Mouse (Mus musculus) spleen, postnatal 10 days (tissue): ENCODE results near the gene Draxin.
"Not testable (repeated sequence)": the region's sequence is repeated elsewhere in the genome, so short reads cannot be mapped to it uniquely, and the experiment has no call there.

Source experiments
- DNase-seq, 2 experiments: peaks; one replicate each; pipeline ENCODE4 v3.0.0; 2021 to 2022; ENCODE audit warnings: low spot score in 2 of 2

The Draxin gene

DNA sequence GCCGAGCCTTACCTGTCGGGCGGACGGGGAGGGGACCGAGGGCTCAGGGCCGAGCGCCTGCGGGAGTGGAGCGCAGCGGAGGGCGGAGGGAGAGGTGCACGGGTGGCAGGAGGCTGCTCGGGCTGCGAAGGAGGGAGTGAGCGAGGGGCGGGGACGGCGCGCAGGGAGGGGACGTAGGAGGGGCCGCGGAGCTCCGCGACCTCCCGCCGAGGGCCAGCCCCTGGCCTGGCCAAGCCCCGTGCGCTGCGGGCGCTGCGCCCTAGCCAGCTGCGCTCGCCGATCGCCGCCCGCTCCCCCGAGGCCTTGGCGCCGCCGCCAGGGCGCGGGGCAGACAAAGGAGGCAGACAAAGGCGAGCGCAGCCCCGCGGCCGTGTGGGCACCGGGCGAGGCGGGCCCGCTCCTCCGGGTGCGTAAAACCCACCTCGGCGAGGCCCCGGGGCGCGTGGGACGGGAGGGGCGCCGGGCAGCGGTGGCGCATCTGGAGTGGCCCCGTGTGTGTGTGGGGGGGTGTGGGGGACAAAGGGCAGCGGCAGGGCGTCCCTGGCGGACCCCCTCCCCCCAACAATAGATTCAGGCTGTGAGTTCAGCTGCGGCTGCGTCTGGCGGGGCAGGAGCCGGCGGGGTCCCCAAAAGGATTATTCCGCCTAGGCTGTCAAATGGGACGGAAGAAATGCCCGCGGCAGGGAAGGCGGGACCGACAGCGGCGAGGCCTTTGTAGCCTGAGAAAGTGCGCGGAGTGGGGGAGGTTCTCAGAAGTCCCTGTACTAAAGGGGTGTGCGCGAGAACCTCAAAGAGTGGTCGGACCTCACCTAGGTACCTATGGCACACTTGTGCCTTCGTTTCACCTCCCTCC is at the start of gene Draxin:
Gene Draxin, minus strand, starts transcription at position 138 of the 853 bp plus-strand sequence.
- DNase-seq: no peak

DNA sequence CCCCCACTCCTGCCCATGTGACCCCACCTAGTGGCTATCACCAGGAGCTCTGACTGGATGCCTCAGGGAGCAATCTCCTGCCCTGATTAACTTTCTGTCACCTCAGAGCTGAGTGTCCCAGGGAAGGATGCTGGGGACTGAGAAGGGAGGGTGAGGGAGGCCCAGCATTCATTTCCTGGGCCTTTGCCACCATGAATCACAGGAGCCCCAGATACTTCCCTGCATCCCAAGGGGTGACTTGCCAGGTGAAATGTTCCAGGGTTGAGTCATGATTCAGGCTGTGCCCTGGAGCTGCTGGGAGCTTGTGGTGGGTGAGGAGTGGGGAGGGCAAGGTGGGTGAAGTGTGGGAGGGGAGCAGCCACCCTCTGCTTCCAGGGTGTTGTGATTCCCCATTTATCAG is 47.2 kb upstream of the Draxin start:
- DNase-seq: no peak

DNA sequence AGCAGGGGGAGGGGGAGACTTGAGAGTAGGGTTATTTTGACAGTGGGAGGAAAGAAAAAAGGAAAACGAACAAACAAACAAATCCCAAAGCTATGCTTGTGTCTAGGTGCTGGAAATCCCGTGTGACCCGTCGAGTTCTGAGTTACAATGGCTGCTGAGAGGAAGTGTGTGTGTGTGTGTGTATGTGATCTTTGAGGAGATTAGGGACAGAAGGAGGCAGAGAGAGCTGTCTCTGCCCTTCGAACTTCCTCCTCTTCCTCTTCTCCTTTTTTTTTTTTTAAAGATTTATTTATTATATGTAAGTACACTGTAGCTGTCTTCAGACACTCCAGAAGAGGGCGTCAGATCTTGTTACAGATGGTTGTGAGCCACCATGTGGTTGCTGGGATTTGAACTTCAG is 46.1 kb upstream of the Draxin start:
- not testable (repeated sequence) for DNase-seq

DNA sequence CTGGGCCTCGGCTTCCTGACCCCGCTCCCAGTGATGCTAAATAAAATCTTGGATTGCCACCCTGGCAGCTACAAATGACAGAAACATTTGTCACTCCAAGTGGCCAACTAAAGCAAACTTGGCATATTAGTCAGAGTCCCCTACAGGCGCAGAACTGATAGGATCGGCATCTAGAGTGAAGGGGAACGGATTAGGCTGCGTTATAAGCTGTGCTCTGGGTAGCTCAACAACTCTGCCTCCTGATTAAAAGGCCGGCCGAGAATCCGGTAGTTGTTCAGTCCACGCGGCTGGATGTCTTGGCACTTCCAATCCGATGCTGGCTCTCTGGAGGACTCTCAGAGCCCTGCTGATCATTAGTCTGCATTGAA is 44.0 kb upstream of the Draxin start:
- no peak for DNase-seq

DNA sequence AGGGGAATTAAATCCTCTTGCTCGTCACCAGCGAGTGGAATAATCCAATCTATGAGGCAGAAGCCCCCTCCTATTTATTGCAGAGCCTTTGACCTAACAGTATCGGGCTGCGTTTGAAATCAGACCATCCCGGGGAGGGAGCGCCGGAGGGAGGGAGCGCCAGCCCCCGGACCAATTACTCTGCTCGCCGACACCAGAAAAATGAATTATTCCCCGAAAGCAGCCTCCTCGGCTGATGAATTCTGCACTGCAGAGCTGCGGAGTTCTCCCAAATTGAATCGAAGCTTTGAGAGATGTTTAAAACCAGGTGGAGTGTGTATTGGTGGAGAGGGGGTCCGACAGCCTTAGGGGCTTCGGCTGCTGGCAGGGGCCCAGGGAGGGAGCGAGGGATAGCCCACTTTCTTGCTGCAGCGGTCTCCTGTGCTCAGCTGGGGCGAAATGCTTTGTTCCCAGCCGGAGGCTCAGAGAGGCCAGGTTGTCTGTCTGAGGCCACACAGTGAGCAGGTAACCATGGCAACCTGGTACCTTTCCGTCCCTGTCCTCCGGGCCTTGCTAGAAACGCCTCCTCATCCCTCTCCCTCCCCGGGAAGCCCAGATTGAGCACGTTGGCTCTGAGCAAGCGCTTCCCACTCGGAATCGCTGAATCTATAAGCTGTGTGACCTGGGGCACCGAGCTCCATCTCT is 43.5 kb upstream of the Draxin start:
- DNase-seq: no peak

DNA sequence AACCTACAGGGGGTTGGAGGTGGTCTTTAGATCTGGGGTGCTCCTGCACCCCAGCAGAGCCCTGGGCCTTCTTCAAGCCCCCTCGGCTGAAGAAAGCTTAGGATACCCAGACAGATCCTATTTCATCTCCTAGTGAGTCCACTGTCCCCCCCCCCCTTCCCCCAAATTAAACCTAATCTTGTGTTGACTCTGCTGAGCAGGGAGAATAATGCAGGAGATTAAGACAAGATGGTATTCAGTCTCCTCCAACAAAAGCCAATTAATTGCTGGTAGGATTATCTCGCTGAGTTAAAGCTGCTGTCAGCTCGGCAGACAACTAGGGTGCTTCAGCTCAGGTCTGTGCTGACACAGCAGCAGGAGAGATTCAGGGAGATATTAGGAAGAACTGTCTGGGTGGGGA is 40.8 kb upstream of the Draxin start:
- DNase-seq: no peak

DNA sequence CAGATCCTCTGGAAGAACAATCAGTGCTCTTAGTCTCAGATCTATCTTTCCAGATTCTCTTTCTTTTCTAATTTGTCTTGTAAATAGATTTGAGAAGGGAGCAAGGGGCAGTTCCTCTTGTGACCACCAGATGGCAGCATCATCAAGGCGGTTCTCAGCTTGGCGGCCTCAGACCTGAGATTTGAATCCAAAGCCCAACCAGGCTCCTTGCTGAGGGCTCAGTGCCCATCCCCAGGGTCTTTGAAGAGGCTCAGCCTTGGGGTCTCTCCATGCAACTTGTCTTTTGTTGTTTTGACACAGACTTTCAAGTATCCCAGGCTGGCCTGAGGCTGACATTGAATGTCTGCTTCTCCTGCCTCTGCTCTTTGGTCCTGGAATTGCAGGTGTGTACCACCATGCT is 40.3 kb upstream of the Draxin start:
- peak; percentile 61 to 73 for DNase-seq

DNA sequence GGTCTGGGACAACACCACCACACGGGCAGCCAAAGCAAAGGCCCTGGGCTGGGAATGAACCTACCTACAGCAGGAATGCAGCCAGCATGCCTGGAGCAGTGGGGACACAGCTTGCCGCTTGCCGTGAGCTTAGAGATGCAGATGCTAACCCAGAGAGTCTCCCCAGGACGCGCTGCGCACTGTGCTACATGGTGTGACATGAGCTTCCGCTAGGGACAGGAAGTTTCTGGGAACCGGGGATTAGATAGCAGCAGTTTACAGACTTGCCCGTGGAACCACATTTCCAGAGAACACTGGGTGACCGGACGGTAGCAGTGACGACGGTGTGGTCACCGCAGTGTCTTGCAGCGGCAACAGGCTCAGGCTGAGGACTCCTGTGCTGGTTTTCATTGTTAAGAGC is 39.1 kb upstream of the Draxin start:
- no peak for DNase-seq

DNA sequence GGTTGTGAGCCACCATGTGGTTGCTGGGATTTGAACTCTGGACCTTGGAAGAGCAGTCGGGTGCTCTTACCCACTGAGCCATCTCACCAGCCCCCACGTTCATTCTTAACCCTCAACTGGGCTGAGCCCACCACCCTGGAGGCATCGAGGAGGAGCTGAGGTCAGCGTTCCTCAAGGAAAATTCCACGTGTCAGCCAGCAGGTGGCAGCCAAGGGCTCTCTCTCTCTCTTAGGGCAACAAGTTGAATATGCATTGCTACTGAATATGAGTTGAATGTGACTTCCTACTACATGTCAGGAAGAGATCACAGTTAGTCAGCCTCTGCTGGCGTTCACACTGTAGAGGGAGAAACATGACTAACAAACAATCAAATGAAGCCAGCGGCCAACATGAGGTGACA is 37.8 kb upstream of the Draxin start:
- DNase-seq: peak; percentile 65 to 79

DNA sequence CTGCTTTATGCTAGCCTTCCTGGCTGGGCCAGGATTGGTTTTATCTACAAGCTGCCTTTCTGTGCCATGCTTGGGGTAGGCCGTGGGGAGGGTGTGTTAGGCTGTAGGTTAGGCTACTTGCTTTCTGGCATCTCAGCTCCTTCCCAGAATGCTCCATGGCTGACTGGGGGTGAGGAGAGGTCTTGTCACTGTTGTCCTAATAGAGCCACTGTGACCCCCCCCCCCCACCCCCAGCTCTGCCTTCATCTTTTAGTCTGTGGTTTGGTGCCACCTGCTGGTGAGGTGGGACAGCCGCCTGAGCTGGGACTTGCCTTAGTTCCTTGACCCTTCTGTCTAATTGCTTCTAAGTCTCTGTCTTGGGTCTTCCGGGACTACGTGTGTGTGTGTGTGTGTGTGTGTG is 36.5 kb upstream of the Draxin start:
- peak; percentile 42 to 84 for DNase-seq

DNA sequence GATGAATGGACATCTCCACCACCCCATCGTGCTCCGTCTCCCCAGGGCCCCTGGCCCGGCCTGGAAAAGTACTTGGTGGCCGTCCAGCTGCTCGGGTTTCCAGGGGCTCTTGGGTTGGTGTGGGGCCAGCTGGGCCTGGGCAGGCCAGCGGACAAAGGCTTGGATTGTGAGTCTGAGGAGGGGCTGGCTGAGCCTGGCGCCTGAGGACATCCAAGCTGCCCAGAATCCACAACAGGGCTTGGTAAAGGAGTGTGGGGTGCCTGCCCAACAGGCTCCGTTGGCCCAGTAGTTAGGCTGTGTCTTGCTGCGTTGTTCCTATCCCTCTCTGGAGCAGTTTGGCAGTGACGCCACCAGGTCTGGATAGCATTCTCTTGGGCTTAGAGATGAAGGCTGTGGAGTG is 35.9 kb upstream of the Draxin start:
- no peak for DNase-seq

DNA sequence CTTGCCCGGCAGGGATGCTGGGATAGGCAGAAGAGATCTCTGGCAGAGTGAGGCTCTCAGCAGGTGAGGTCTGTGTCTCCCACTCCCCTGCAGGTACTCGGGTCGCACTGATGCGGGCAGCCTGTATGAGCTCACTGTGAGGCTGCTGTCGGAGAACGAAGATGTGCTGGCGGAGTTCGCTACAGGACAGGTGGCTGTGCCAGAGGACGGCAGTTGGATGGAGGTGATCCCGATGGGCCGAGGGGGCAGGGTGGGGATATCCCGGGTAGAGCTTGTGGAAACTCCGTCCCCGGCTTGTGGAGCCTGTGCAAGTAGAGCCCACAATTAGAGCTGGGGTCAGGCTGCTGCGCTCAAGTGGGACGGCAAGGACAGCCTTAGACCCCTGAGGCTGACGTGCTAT is 35.1 kb upstream of the Draxin start:
- DNase-seq: no peak

DNA sequence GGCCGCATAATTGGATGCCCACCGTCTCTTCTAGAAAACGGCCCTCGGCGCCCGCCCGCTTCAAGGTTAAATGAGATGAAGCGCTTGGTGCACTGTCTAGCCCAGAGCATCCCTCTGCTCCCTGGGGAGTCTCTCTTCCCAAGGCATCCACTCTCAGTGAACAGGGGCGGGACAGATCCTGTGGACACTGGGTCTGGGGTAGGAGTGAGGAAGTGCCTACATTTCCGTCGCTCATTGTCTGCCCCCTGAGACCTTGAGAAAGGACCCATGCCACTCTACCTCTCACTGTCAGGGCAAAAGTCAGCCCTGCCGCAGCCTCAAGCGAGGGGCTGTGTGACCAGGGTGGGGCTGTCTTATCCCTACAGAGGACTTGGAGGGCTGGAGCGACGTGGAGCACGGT is 34.0 kb upstream of the Draxin start:
- DNase-seq: no peak

DNA sequence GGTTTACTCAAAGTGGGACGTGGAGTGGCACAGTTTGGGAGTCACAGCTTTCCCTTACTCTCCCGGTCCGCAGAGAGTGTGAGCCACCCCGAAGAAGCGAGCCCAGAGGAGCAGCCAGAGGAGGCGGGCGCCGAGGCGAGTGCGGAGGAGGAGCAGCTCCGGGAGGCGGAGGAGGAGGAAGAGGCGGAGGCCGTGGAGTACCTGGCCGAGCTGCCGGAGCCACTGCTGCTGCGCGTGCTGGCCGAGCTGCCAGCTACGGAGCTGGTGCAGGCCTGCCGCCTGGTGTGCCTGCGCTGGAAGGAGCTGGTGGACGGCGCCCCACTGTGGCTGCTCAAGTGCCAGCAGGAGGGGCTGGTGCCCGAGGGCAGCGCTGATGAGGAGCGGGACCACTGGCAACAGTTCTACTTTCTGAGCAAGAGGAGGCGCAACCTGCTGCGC is 33.5 kb upstream of the Draxin start:
- peak; percentile 29 to 77 for DNase-seq

DNA sequence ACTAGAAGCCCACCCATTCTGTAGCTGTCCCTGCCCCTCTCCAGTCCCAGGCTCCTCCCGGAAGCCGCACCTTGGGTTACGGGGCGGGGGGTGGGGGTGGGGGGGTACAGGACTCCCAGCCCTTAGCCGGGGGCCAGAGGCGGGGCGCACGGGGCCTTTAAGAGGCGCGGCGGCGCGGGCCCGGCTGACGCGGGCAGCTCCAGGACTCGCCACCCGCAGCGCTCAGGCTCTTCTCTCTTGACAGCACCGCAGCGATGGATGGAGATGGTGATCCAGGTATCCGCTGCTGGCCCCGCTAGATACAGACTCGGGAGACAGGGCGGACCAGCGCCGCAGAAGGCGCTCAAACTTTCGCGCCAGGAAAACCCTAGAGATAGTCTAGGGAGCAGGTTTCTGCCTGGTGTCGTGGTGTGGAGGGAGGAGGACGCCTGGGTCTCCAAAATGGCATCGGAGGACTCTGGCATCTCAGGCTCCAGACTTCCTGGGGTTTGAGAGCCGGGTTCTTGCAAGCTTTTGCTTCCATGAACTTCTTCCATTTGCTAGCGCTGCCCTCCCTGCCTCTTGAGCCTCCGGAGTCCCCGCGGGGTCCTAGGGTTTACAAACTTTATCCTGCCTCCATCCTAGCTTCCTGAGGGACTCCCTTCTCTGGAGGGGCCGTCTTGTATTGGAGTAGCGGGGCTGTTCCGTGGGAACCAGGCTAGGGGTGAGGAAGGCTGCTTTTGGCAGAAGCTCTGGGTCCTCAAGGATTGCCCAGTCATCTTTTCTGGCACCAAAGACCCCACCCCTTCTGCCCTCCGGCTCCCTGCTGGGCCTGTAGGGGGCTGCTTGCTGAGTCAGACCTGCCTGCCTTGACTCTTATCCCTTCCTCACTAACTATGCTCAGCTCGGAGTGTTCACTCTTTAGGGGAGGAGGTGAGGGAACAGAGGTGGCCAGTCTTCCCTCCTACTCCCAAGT is 30.2 kb upstream of the Draxin start, which contains the start of the genes Fbxo44 and Fbxo2:
Gene Fbxo44, minus strand, starts transcription at position 47 of the 955 bp plus-strand sequence.
Gene Fbxo2, plus strand, starts transcription at position 186 of the 955 bp plus-strand sequence.
- no peak for DNase-seq

DNA sequence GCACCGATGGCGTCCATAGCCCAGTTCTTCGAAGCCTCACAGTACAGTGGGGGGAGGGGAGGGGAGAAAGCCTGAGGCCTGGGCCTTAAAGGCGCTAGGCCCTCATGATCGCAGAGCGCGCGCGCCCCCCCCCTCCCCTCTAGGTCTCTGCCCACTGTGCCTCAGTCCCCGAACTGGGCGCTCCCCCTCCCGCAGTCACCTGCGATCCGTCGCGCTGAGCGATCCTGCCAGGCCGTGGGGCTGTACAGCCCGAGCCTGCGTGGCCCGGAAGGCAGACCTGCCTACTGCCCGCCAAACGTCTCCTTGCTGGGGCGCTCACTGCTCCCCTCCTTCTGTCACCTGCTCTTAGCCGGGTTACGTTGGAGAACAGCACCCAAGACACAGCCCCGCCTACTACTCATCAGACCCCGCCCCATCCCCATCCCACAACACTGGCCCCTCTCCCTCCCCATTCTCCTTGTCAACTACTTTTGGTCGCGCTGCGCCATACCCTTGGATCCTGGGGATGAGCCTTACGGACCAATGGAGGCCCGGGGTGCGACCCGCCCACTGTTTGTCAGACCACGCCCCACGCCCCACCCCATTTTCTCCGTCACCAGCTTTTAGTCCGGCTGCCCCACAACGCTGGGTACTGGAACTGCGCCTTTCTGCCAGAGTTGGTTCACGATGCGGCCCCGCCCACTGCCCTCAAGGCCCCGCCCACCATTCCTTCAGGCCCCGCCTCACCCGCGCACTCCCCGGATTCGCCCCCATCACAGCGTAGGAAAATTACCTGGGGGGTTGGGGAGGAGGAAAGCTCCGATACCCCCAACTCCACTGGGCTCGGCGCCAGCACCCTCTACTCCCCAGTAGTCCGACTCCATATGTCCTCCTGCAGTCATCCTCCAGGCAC is 29.3 kb upstream of the Draxin start:
- DNase-seq: peak; percentile 73 to 92

DNA sequence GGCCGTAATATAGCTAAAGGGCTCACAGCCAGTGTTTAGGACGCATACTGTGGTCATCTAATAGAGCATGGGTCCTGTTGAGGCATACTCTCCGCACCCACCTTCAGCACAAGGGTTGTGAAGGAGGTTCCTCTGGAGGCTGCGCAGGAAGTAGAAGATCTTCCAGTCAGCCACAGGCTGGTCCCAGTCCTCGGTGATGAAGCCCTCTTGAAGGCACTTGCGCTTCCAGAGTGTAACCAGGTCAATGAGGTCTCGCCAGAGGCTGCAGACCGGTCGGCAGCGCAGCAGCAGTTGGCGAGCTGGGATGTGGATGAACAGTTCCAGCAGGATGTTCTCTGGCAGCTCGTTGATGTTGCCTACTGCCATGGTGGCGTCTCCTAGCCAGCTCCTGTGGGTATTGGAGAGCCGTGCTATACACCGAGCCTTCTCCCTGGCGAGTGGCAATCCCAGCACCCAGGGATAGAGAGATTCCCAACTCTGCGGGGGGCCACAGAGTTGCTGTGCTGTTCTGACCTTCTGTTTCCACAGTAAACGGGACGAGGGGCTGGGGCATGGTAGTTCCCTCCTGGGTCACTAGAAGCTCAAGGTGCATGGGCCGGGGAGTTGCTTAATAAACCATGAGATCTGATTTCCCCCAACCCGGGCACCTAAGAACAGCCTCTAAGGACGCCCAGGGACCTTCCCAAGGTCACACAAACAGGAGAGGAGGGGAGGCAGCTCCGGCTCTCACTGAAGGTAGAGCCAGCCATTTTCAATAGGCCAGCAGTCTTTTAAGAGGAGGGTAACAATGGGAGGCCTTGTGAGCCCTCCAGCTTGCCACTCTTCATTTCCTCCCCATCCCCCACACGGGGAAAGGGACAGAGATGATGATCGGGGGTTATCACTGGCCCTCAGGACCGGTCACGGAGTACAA is 28.2 kb upstream of the Draxin start:
- no peak for DNase-seq

DNA sequence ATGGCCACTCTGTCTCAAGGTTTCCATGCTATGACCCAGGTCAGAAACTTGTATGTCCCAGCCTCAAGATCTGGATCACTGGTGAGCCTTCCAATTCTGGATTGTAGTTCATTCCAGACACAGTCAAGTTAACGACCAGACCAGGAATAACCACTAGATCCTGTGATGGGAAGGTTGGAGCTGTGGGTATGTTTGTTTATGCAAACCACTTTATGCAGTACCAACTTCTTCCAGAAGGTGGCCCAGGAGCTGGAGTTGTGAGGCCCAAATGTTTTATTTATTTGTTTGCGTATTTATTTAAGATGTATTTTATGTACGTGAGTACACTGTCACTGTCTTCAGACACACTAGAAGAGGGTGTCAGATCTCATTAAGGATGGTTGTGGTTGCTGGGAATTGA is 24.5 kb upstream of the Draxin start:
- DNase-seq: peak in 1 of 2 experiments; percentile 69

DNA sequence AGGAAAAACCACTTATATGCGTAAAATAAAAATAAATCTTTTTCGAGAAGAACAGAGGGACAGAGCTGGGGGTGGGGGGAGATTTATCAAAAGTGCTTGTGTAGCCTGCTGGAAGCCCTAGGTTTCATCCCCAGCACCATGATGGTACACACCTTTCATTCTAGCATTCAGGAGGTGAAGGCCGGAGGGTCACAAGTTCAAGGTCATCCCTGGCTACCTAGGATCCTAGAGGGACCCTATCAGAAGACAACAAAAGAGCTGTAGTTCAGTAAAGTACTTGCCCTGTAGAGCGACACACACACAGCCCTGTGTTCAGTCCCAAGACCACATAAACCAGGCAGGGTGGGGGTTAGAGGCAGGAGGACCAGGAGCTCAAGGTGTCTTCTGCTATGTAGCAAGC is 23.5 kb upstream of the Draxin start:
- DNase-seq: no peak

DNA sequence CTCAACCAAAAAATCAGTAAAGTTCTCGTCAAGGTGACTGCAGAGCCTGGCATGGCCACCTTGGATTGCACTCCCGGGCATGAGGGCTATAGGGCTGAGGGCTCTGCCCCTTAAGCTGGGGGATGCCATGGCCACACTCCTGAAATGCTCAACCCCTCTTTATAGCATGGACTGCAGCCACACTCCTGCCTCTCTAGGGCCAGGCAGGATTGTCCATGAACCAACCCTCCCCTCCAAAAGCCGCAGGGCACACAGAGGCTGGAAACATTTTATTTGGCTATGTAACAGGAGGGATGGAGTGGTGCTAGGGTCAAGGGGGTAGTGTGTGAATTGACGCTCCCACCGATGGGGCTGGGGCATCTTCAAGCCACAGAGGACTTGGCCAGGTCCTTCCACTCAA is 22.0 kb upstream of the Draxin start:
- DNase-seq: no peak
